Mouse (Mus musculus): ENCODE results near the gene Dpp6. TPM values are rescaled to one million over a fixed set of nuclear protein-coding genes. Genes with fewer than 3 reads are reported as not detected.

The Dpp6 gene
- polyA plus RNA-seq, 3 experiments from 2014 or later: not detected

- ATAC-seq: no peak
These were observed 732.3 kb downstream of the Dpp6 start for GRCm38 (mm10) chr5:27549291-27549690.

- no peak for ATAC-seq
These were observed 748.7 kb downstream of the Dpp6 start for GRCm38 (mm10) chr5:27565700-27566099.

GRCm38 (mm10) chr5:27587970-27588758 lies 771.2 kb downstream of the Dpp6 start:
- ATAC-seq: no peak

- ATAC-seq: no peak
These were observed 787.1 kb downstream of the Dpp6 start for GRCm38 (mm10) chr5:27604132-27604531.

- ATAC-seq: no peak
These were observed 798.8 kb downstream of the Dpp6 start for GRCm38 (mm10) chr5:27615769-27616168.

- no peak for ATAC-seq
These were observed 804.8 kb downstream of the Dpp6 start for GRCm38 (mm10) chr5:27621811-27622210.

- no peak for ATAC-seq
These were observed 806.9 kb downstream of the Dpp6 start for GRCm38 (mm10) chr5:27623876-27624275.

- no peak for ATAC-seq
These were observed 815.1 kb downstream of the Dpp6 start for GRCm38 (mm10) chr5:27632151-27632550.

- no peak for ATAC-seq
These were observed 818.9 kb downstream of the Dpp6 start for GRCm38 (mm10) chr5:27635941-27636340.

- no peak for ATAC-seq
These were observed 824.9 kb downstream of the Dpp6 start for GRCm38 (mm10) chr5:27641876-27642275.

GRCm38 (mm10) chr5:27651879-27652814 lies 835.1 kb downstream of the Dpp6 start:
- ATAC-seq: no peak

GRCm38 (mm10) chr5:27656101-27656500 lies 839.1 kb downstream of the Dpp6 start:
- no peak for ATAC-seq

- no peak for ATAC-seq
These were observed 840.7 kb downstream of the Dpp6 start for GRCm38 (mm10) chr5:27657672-27658071.

GRCm38 (mm10) chr5:27658165-27658564 lies 841.2 kb downstream of the Dpp6 start:
- ATAC-seq: no peak

- ATAC-seq: no peak
These were observed 841.6 kb downstream of the Dpp6 start for GRCm38 (mm10) chr5:27658569-27658968.

- no peak for ATAC-seq
These were observed 842.0 kb downstream of the Dpp6 start for GRCm38 (mm10) chr5:27659019-27659418.

GRCm38 (mm10) chr5:27659781-27660180 lies 842.8 kb downstream of the Dpp6 start:
- ATAC-seq: no peak

GRCm38 (mm10) chr5:27664111-27664510 lies 847.1 kb downstream of the Dpp6 start:
- ATAC-seq: no peak

- ATAC-seq: no peak
These were observed 854.5 kb downstream of the Dpp6 start for GRCm38 (mm10) chr5:27671487-27671886.

GRCm38 (mm10) chr5:27677247-27677666 lies 860.3 kb downstream of the Dpp6 start:
- ATAC-seq: no peak

GRCm38 (mm10) chr5:27679151-27679550 lies 862.1 kb downstream of the Dpp6 start:
- no peak for ATAC-seq

- no peak for ATAC-seq
These were observed 863.5 kb downstream of the Dpp6 start for GRCm38 (mm10) chr5:27680476-27680875.

GRCm38 (mm10) chr5:27685162-27685561 lies 868.2 kb downstream of the Dpp6 start:
- no peak for ATAC-seq

GRCm38 (mm10) chr5:27685923-27686322 lies 868.9 kb downstream of the Dpp6 start:
- ATAC-seq: no peak

All from inflammation-experienced regulatory T-cells, adult 6 months (primary cell).